Mouse (Mus musculus) brain, embryonic 18.5 days (tissue): ENCODE data around the gene Apoa4.

Experiments used
- DNase-seq: peaks from one replicate; pipeline ENCODE4 v3.0.0-alpha.2; 2012; ENCODE audit warnings: low read depth, low spot score

Gene Apoa4

GRCm38 (mm10) chr9:46272677-46273454 lies 32.4 kb downstream of the Apoa4 start, which contains the start of gene Zpr1:
Zpr1 (plus strand) TSS chr9:46273064.
- peak; percentile 90 for DNase-seq

GRCm38 (mm10) chr9:46274494-46274893 lies 34.0 kb downstream of the Apoa4 start:
- DNase-seq = no peak

- DNase-seq = peak; percentile 78
Measured at GRCm38 (mm10) chr9:46282631-46283436, 42.3 kb downstream of the Apoa4 start, which contains the start of gene Bud13. Bud13 (plus strand) TSS chr9:46283008.
